Mouse (Mus musculus): ENCODE results near the gene Tfe3. TPM values are rescaled to one million over a fixed set of nuclear protein-coding genes. Genes with fewer than 3 reads are reported as not detected.

Tfe3 gene
- 4.9 TPM for polyA plus RNA-seq (2014; fragmentation: Illumina TruSeq; extraction: RNeasy Lipid Tissue Mini Kit (QIAGEN cat#74804); ENCODE audit: low read depth, low replicate concordance)

GRCm38 (mm10) chrX:7762137-7762920 is at the start of gene Tfe3:
TSS of gene Tfe3 (plus strand) at chrX:7762560.

GRCm38 (mm10) chrX:7714135-7714899 is 48.0 kb upstream of the Tfe3 start, which contains the start of gene Wdr45:
TSS of gene Wdr45 (plus strand) at chrX:7714333.

GRCm38 (mm10) chrX:7721514-7722281 is 40.7 kb upstream of the Tfe3 start, which contains the start of gene Gm45208:
TSS of gene Gm45208 (plus strand) at chrX:7722245.

GRCm38 (mm10) chrX:7728215-7728921 is 34.0 kb upstream of the Tfe3 start, which contains the start of gene Praf2:
TSS of gene Praf2 (plus strand) at chrX:7728439.

GRCm38 (mm10) chrX:7750432-7751116 is 11.8 kb upstream of the Tfe3 start, which contains the start of gene Ccdc120:
TSS of gene Ccdc120 (minus strand) at chrX:7750905.

GRCm38 (mm10) chrX:7789542-7790136 is 27.3 kb downstream of the Tfe3 start, which contains the start of gene Gripap1:
TSS of gene Gripap1 (plus strand) at chrX:7789765.

GRCm38 (mm10) chrX:7821865-7822779 is 59.8 kb downstream of the Tfe3 start, which contains the start of gene Kcnd1:
TSS of gene Kcnd1 (plus strand) at chrX:7822289.

Other genes starting within 250 kb of the Tfe3 start
- not detected for gene Foxp3, start 188.9 kb upstream of the Tfe3 start, polyA plus RNA-seq (2014; fragmentation: Illumina TruSeq; extraction: RNeasy Lipid Tissue Mini Kit (QIAGEN cat#74804); ENCODE audit: low read depth, low replicate concordance)
- gene Ppp1r3f, start 188.3 kb upstream of the Tfe3 start, polyA plus RNA-seq (2014; fragmentation: Illumina TruSeq; extraction: RNeasy Lipid Tissue Mini Kit (QIAGEN cat#74804); ENCODE audit: low read depth, low replicate concordance): 0.12 TPM
- 3.6 TPM for gene Ccdc22, start 157.0 kb upstream of the Tfe3 start, polyA plus RNA-seq (2014; fragmentation: Illumina TruSeq; extraction: RNeasy Lipid Tissue Mini Kit (QIAGEN cat#74804); ENCODE audit: low read depth, low replicate concordance)
- gene Cacna1f, start 155.5 kb upstream of the Tfe3 start, polyA plus RNA-seq (2014; fragmentation: Illumina TruSeq; extraction: RNeasy Lipid Tissue Mini Kit (QIAGEN cat#74804); ENCODE audit: low read depth, low replicate concordance): not detected
- gene Syp, start 124.1 kb upstream of the Tfe3 start, polyA plus RNA-seq (2014; fragmentation: Illumina TruSeq; extraction: RNeasy Lipid Tissue Mini Kit (QIAGEN cat#74804); ENCODE audit: low read depth, low replicate concordance): 2.7 TPM
- 2.5 TPM for gene Prickle3, start 105.3 kb upstream of the Tfe3 start, polyA plus RNA-seq (2014; fragmentation: Illumina TruSeq; extraction: RNeasy Lipid Tissue Mini Kit (QIAGEN cat#74804); ENCODE audit: low read depth, low replicate concordance)
- 24.5 TPM for gene Plp2, start 91.2 kb upstream of the Tfe3 start, polyA plus RNA-seq (2014; fragmentation: Illumina TruSeq; extraction: RNeasy Lipid Tissue Mini Kit (QIAGEN cat#74804); ENCODE audit: low read depth, low replicate concordance)
- gene Magix, start 81.3 kb upstream of the Tfe3 start, polyA plus RNA-seq (2014; fragmentation: Illumina TruSeq; extraction: RNeasy Lipid Tissue Mini Kit (QIAGEN cat#74804); ENCODE audit: low read depth, low replicate concordance): 4.0 TPM
- 39.1 TPM for gene Gpkow, start 65.4 kb upstream of the Tfe3 start, polyA plus RNA-seq (2014; fragmentation: Illumina TruSeq; extraction: RNeasy Lipid Tissue Mini Kit (QIAGEN cat#74804); ENCODE audit: low read depth, low replicate concordance)
- gene Wdr45, start 48.2 kb upstream of the Tfe3 start, polyA plus RNA-seq (2014; fragmentation: Illumina TruSeq; extraction: RNeasy Lipid Tissue Mini Kit (QIAGEN cat#74804); ENCODE audit: low read depth, low replicate concordance): 9.5 TPM
- not detected for gene Gm45208, start 40.3 kb upstream of the Tfe3 start, polyA plus RNA-seq (2014; fragmentation: Illumina TruSeq; extraction: RNeasy Lipid Tissue Mini Kit (QIAGEN cat#74804); ENCODE audit: low read depth, low replicate concordance)
- gene Praf2, start 34.1 kb upstream of the Tfe3 start, polyA plus RNA-seq (2014; fragmentation: Illumina TruSeq; extraction: RNeasy Lipid Tissue Mini Kit (QIAGEN cat#74804); ENCODE audit: low read depth, low replicate concordance): 13.1 TPM
- gene Ccdc120, start 11.7 kb upstream of the Tfe3 start, polyA plus RNA-seq (2014; fragmentation: Illumina TruSeq; extraction: RNeasy Lipid Tissue Mini Kit (QIAGEN cat#74804); ENCODE audit: low read depth, low replicate concordance): 2.9 TPM
- 15.7 TPM for gene Gripap1, start 27.2 kb downstream of the Tfe3 start, polyA plus RNA-seq (2014; fragmentation: Illumina TruSeq; extraction: RNeasy Lipid Tissue Mini Kit (QIAGEN cat#74804); ENCODE audit: low read depth, low replicate concordance)
- gene Kcnd1, start 59.7 kb downstream of the Tfe3 start, polyA plus RNA-seq (2014; fragmentation: Illumina TruSeq; extraction: RNeasy Lipid Tissue Mini Kit (QIAGEN cat#74804); ENCODE audit: low read depth, low replicate concordance): not detected
- 22.2 TPM for gene Otud5, start 78.8 kb downstream of the Tfe3 start, polyA plus RNA-seq (2014; fragmentation: Illumina TruSeq; extraction: RNeasy Lipid Tissue Mini Kit (QIAGEN cat#74804); ENCODE audit: low read depth, low replicate concordance)
- gene Pim2, start 115.7 kb downstream of the Tfe3 start, polyA plus RNA-seq (2014; fragmentation: Illumina TruSeq; extraction: RNeasy Lipid Tissue Mini Kit (QIAGEN cat#74804); ENCODE audit: low read depth, low replicate concordance): 5.3 TPM
- 6.8 TPM for gene Slc35a2, start 121.5 kb downstream of the Tfe3 start, polyA plus RNA-seq (2014; fragmentation: Illumina TruSeq; extraction: RNeasy Lipid Tissue Mini Kit (QIAGEN cat#74804); ENCODE audit: low read depth, low replicate concordance)
- gene Pqbp1, start 136.7 kb downstream of the Tfe3 start, polyA plus RNA-seq (2014; fragmentation: Illumina TruSeq; extraction: RNeasy Lipid Tissue Mini Kit (QIAGEN cat#74804); ENCODE audit: low read depth, low replicate concordance): 13.5 TPM
- 3.1 TPM for gene Timm17b, start 136.8 kb downstream of the Tfe3 start, polyA plus RNA-seq (2014; fragmentation: Illumina TruSeq; extraction: RNeasy Lipid Tissue Mini Kit (QIAGEN cat#74804); ENCODE audit: low read depth, low replicate concordance)
- gene Gm10491, start 145.3 kb downstream of the Tfe3 start, polyA plus RNA-seq (2014; fragmentation: Illumina TruSeq; extraction: RNeasy Lipid Tissue Mini Kit (QIAGEN cat#74804); ENCODE audit: low read depth, low replicate concordance): not detected
- gene Gm10490, start 147.0 kb downstream of the Tfe3 start, polyA plus RNA-seq (2014; fragmentation: Illumina TruSeq; extraction: RNeasy Lipid Tissue Mini Kit (QIAGEN cat#74804); ENCODE audit: low read depth, low replicate concordance): not detected
- not detected for gene Pcsk1n, start 157.3 kb downstream of the Tfe3 start, polyA plus RNA-seq (2014; fragmentation: Illumina TruSeq; extraction: RNeasy Lipid Tissue Mini Kit (QIAGEN cat#74804); ENCODE audit: low read depth, low replicate concordance)
- gene Eras, start 166.0 kb downstream of the Tfe3 start, polyA plus RNA-seq (2014; fragmentation: Illumina TruSeq; extraction: RNeasy Lipid Tissue Mini Kit (QIAGEN cat#74804); ENCODE audit: low read depth, low replicate concordance): not detected
- gene Hdac6, start 185.3 kb downstream of the Tfe3 start, polyA plus RNA-seq (2014; fragmentation: Illumina TruSeq; extraction: RNeasy Lipid Tissue Mini Kit (QIAGEN cat#74804); ENCODE audit: low read depth, low replicate concordance): 6.0 TPM
- not detected for gene Gata1, start 215.5 kb downstream of the Tfe3 start, polyA plus RNA-seq (2014; fragmentation: Illumina TruSeq; extraction: RNeasy Lipid Tissue Mini Kit (QIAGEN cat#74804); ENCODE audit: low read depth, low replicate concordance)